Mouse (Mus musculus): ENCODE measurements at regions not wholly inside any gene's neighbourhood (a gene's known extent, or its start where the extent isn't known, plus 50 kb on each side); places are given as distances from the start of the nearest gene placed in this dataset.

DNA sequence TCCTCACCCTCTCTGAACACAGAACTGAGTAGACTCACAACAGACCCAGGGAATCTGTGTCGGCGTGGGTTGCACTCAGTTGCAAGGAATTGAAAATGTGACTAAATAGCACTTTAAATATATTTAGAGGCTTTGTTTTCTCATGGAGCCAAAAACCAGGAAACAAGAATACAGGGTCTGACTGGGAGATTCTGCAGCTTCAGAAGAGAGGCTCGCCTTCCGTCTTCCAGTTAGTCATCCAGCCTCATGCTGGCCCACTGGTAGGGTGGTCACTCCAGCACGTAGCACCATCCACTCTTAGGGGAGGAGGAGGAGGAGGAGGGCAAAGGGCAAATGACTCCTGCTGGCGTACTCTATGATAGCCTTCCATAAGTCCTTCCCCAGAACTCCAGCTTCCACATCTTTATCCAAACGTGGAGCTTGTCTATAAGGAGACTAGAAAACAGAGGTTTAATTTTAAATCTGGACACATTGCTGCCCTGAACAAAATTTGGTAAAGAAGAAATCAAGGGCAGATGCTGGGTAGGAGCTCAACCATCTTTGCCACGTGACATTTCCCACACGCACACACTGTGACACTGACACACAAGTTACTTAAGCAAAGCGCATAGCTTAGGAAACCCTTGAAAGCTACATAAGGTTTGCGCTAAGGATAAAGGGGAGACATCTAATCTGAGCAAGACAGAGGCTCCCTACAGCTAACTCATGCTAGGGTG lies 60.8 kb downstream of the Mis18a start:
- TF ChIP-seq CTCF (IDR thresholded peaks at IDR 0.05; ENCODE audit: control insufficient read depth, insufficient read depth, insufficient replicate concordance, low read depth, low read length) (no peak), POLR2A (IDR thresholded peaks at IDR 0.05; ENCODE audit: control insufficient read depth, low read depth, low read length) (no peak)
